Mouse (Mus musculus) adrenal gland, postnatal 36 days (tissue): ENCODE data around the gene Sik3. TPM values are rescaled to one million over a fixed set of nuclear protein-coding genes. Genes with fewer than 3 reads are reported as not detected.
"Not testable (repeated sequence)": the region's sequence is repeated elsewhere in the genome, so short reads cannot be mapped to it uniquely, and the experiment has no call there.

Experiments used
- DNase-seq, 2 experiments: peaks; one replicate each; pipeline ENCODE4 v3.0.0; 2021; ENCODE audit warnings: mixed read lengths in 1 of 2
- total RNA-seq, 2 experiments: library from RNA; stranded (reverse); gene quantifications; 2 replicates each; pipeline ENCODE4 v1.2.3; 2021

The Sik3 gene
- total RNA-seq, 2 experiments from 2014 or later = 55.1 to 60.0 TPM

DNA sequence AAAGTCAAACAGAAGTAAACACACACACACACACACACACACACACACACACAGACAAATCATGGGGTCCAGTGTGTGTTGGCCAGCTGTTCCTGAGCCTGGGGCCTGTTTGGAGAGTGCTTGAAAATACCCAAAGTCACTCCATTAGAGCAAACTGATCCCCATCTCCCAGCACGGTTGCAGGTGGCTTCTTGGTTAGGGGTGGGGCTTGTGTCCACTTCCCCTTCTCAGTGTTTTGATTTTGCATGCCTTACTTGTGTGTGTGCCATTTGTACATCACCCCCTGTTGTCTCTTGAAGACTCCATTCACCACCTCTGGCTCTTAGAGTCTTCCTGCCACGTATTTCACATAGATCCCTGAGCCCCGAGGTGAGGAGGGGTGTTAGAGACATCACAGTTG is 45.4 kb downstream of the Sik3 start:
- no peak for DNase-seq

DNA sequence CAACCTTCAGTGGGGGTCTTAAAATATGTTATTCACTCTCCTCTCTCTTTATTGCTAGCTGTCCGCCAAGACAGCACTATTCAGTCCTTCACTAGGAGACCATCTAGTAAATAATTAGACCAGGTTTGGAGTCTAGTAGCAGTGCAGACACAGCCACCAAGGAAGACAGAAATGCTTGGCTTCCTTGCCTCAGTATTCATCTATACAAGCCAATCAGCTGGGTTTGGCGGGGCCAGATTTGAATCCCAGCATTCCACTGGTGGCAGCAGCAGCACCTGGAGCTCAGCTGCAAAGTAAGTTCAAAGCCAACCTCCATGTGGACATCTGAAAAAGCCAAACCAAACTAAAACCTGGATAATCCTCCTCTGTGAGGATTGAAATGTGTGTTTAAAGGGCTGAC is 47.6 kb downstream of the Sik3 start:
- DNase-seq = no peak

DNA sequence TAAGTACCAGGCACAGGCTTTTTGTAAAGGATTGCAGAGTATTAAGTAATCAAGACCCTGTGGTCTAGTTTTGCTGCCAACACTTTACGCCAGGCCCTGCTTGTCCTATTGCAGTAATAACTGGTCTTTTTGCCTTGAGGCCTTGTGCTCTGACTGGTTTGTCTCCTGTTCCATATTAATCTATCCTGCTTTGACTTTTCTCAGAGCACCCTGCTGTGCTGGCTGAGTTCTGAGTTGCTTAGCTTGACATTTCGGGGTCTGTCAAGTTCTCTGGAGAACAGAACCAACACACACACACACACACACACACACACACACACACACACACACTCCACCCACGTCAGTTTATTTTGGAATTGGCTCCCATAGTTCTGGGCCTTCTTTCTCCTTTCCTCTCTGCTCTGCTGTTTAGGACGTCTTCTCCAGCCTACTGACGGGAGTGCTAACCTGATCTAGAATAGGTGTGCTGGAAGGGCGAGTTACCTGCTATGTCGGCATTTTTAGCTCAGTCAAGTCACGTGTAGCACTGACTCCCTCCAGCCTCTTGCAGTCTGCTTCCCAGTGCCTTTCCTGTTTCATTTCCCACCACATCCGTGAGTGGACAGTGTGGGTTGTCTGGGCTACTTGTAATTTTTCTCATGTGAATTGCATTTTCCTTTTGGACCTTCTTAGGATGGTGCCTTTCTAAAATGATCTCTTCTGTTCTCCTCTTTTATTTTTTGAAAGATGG is 49.2 kb downstream of the Sik3 start:
- DNase-seq = peak; percentile 39 to 48

GRCm38 (mm10) chr9:46064331-46064730 is 51.7 kb downstream of the Sik3 start:
- no peak for DNase-seq

DNA sequence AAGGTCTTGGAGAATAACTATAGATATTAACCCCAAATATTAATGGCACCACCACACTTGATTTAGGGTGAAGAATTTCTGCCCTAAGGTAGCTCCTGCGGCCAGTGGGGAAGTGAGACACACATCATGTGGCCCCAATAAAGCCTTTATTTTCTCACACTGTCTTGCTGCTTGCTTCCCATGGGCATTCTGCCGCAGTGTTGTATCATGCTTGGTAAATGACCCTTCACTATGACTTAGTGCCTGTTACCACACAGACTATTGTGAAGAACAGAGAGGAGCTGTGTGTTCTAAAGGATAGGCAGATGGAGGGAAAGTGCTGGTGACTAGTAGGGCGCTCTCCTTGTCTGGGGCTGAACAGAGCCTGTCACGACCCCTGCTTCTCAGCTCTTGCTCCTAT is 54.1 kb downstream of the Sik3 start:
- DNase-seq = peak; percentile 18 to 41

GRCm38 (mm10) chr9:46067691-46068090 is 55.1 kb downstream of the Sik3 start:
- peak; percentile 27 to 44 for DNase-seq

DNA sequence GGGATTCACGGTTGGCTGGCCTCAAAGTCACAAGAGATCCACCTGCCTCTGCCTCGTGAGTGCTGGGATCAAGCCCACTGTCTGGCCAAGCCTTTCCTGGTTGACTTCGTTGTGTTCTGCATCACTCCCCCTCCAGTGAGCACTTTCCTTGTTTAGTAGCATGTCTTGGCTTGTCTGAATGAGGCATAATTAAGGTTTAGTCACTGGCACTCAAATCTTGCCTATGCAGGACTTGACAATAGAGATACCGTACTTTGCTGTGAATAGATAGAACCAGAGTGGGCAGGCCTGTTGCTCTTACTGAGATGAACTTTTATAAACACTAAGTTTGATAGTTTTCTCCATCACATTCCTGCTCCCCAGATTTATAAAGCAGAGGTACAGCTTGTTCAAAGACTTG is 56.4 kb downstream of the Sik3 start:
- no peak for DNase-seq

- peak in 1 of 2 experiments; percentile 35 for DNase-seq
These were observed 59.6 kb downstream of the Sik3 start for GRCm38 (mm10) chr9:46072101-46072835.

DNA sequence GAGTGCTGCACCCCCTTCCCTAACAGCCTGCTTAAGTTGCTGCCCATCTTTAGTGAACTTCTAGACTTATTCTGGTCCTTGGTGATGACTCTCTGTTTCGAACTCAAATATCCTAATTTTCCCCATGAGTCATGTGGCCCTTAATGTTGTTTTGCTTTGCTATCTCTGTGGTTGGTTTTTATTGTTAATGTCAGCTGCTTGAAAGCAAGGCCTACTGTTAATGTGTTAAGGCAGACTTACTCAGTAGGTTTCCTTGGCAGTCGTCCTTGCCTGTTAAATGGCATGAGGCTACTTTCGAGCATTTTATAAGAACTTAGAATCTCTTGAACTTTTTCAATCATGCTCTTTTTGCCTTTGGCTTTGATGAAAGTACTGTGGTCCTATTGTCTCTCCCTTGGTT is 60.8 kb downstream of the Sik3 start:
- DNase-seq = peak; percentile 15 to 17

GRCm38 (mm10) chr9:46075578-46075977 is 63.0 kb downstream of the Sik3 start:
- DNase-seq = no peak

DNA sequence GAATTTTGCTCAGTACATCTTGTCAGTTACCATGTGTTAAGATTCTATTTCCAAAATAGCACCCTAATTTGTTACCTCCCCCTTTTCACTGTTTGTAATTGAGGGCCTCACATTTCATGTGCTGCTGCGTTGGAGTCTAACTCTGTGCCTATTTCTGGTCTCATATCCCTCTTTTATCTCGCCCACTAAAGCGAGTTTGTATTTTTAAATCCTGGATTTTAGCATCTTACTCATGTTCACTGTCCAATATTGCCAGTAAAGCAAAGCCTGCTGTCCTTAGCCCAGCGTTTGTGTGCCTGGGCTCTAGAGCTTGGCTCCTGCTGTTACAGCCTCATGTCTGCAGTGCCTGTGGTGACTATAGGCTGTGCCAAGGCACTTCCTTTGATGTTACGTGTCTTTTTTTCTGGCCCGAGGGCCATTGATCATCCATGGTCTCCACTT is 69.8 kb downstream of the Sik3 start:
- DNase-seq = peak; percentile 25 to 28

DNA sequence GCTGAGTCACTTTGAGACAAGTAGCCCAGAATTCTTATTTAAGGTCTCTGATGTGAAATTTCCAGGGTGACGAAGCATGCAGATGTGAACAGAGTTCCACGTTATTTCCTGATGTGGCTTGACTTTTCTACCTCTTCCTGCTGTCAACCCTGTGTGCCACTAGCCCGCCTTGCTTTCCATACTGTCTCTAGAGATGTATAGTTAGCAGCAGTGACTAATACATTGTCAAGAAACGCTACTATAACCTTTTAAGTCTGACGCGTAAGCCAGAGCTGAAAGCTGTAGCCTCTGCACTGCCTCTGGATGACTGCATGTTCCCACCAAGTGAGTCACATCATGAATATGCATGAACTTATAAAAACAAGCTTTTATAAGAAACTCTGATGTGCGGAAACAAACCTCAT is 70.9 kb downstream of the Sik3 start:
- DNase-seq = no peak

DNA sequence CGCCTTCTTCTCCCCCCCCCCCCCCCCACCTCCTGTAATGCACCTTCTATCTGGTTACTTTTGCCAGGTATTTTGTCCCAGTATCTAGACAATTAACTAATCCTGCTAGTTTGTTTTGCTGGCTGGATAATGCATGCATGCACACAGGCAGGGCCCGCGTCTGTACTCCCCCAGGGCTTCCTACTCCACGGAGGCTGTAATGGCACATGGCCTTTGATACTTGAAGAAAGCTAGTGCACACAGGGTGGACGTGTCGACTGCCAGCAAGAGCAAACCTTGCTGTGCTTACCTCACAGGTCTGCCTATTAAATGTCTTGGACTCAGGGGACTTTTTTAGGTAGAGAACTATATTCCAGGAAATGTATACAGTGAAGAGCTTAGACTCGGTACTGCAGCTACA is 73.3 kb downstream of the Sik3 start:
- no peak for DNase-seq

DNA sequence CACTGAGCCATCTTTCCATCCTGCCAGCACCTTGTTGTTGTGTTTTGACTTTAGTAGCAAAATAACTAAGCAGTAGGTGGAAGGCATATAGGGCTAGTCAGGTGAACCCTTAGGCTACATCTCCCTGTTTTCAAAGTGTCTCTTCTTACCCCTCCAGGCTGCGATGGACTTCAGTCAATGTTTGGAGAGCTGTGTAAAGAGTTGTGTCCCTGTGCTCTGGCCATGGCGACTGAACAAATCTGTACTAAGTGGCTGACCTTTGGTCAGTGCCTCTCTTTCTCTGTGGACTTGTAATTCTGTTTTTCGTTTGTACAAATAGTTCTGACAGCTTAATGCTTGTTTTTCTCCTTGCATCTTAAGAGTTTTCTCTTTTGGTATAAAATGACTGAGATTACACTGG is 74.2 kb downstream of the Sik3 start:
- no peak for DNase-seq

GRCm38 (mm10) chr9:46087461-46087860 is 74.8 kb downstream of the Sik3 start:
- DNase-seq = no peak

- no peak for DNase-seq
These were observed 76.1 kb downstream of the Sik3 start for GRCm38 (mm10) chr9:46088722-46089121.

GRCm38 (mm10) chr9:46090066-46090465 is 77.4 kb downstream of the Sik3 start:
- DNase-seq = no peak

GRCm38 (mm10) chr9:46091157-46091556 is 78.5 kb downstream of the Sik3 start:
- DNase-seq = not testable (repeated sequence)

DNA sequence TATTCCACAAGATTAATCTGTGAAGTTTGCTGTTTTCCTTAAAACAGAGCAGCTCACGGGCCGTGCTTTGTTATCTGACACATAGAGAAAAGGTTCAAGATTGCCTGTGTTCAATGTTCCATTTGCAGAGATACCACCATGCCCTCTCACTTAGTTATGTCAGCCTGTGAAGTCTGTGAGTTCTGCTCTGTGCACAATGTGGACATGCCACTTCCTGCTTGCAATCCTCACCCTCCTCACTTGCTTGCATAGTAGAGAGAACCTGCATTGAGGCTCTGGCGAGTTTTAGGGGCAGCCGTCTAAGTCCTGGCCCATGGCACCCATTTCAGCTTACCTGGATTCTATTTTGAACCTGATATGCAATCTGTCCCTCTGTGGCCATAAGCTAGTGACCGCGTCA is 80.0 kb downstream of the Sik3 start:
- DNase-seq = no peak

GRCm38 (mm10) chr9:46098360-46098985 is 85.9 kb downstream of the Sik3 start:
- DNase-seq = no peak

GRCm38 (mm10) chr9:46099107-46099506 is 86.5 kb downstream of the Sik3 start:
- DNase-seq = no peak

GRCm38 (mm10) chr9:46103154-46103553 is 90.5 kb downstream of the Sik3 start:
- no peak for DNase-seq

DNA sequence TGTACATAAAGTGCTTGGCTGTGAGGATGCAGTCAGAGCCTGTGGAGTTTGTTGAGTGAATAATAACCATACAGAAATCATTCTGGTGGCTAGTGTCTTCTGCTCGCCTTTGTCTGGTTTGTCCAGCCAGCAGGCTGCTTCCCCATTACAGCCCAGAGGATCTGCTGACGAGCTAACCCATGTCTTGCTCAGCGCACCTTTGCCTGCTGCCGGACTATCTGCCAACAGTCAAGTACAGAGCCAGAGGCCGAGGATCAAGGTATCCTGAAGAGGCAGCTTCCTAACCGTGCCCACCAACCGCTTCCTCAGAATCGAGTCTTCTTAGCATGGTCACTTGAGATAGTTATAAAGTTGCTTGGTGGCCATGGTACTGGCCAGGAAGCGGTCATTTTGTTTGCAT is 93.5 kb downstream of the Sik3 start:
- DNase-seq = no peak
